Mouse (Mus musculus) brain, adult 10 weeks (tissue): ENCODE measurements around the gene Krt5. TPM values are rescaled to one million over a fixed set of nuclear protein-coding genes. Genes with fewer than 3 reads are reported as not detected.

Source experiments
- polyA plus RNA-seq: library from polyadenylated mRNA; stranded (reverse); fragments of 350-450 nt; fragmentation: Illumina TruSeq; extraction: RNeasy Lipid Tissue Mini Kit (QIAGEN cat#74804); gene quantifications from one replicate; pipeline ENCODE4 v1.2.3, GENCODE M21; 2015; ENCODE audit warnings: low read depth, low replicate concordance

Krt5 gene
- not detected for polyA plus RNA-seq

DNA sequence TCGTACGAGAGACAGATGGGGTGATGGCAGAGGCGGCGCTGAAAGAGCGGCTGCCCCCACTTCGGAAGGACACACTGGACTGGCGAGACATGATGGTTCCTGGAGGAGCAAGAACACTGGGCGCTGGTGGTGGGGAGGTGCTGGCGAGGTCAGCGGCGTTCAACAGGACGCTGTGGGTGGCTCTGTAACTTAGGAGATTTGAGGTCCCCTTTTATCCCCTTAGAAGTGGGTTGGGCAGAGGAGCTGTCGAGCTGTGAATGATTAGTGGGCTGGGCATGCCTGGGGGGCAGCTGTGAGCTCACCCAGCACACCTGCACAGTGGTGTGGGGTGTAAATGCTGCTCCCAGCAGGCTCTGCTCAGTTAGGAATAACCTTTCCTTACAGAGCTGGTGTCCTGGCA lies at the start of gene Krt5:
Gene Krt5, minus strand, starts transcription at position 179 of the 400 bp plus-strand sequence.

DNA sequence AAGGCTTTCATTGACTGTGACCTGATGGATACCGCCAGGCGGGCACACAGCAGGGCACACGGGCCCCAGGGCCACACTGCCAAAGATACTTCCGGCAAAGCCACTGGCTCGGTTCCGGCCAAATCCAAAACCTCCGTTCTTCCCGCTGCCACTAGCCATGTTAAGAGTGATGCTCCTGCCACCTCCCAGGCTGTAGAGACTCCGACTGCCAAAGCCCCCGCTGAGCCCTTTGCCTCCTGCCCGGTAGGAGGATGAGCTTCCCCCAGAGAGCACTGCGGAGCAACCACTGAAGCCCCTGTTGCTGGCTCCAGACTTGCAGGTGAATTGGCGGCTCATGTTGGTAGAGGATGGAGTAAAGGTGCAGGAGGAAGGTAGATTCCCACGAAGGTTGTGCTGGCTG lies 30.0 kb upstream of the Krt5 start, which contains the start of gene Krt71:
Gene Krt71, minus strand, starts transcription at position 399 of the 400 bp plus-strand sequence.

DNA sequence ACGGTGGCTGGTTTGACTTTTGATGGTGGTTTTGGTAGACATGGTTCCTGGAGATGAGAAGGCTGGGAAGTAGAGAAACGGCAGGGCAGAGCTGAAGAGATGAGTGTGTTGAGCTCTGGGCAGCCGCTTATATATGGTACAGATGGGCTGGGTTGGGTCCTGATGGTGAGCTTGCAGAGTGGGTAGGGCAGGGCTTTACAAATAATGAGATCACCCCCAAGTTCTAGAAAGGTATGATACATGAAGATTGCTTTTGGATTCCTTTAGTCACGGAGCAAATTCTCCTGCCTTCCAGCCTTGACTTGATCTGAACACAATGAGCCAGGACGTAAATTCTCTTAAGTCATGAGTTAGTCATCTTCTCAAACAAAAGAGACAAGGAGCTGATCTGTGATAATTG lies 18.5 kb downstream of the Krt5 start, which contains the start of gene Krt6a:
Gene Krt6a, minus strand, starts transcription at position 101 of the 400 bp plus-strand sequence.

DNA sequence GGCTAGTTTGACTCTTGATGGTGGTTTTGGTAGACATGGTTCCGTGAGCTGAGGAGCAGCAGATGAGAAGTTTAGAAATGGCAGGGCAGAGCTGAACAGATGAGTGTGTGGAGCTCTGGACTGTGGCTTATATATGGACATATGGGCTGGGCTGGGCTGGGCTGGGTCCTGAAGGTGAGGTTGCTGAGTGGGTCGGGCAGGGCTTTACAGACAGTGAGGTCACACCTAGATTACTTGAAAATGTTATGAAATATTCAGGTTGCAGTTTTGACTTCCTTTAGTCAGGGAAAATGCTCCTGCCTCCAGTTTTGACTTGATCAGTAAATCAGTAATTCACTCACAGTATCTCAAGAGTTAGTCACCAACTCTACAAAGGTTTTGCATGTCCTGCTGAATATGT lies 32.5 kb downstream of the Krt5 start, which contains the start of gene Krt6b:
Gene Krt6b, minus strand, starts transcription at position 101 of the 400 bp plus-strand sequence.

Other genes with a start within 250 kb of the Krt5 start
- gene Krt81, start 249.1 kb downstream of the Krt5 start, polyA plus RNA-seq: not detected
- gene Krt86, start 239.4 kb downstream of the Krt5 start, polyA plus RNA-seq: not detected
- gene Krt83, start 221.4 kb downstream of the Krt5 start, polyA plus RNA-seq: not detected
- gene Gm49425, start 195.6 kb downstream of the Krt5 start, polyA plus RNA-seq: not detected
- gene Krt84, start 180.1 kb downstream of the Krt5 start, polyA plus RNA-seq: not detected
- gene Krt82, start 162.2 kb downstream of the Krt5 start, polyA plus RNA-seq: not detected
- not detected for gene Krt90, start 149.9 kb downstream of the Krt5 start, polyA plus RNA-seq
- not detected for gene Krt75, start 139.0 kb downstream of the Krt5 start, polyA plus RNA-seq
- not detected for gene Gm5414, start 84.7 kb downstream of the Krt5 start, polyA plus RNA-seq
- gene Gm5478, start 65.5 kb downstream of the Krt5 start, polyA plus RNA-seq: not detected
- not detected for gene Krt6b, start 32.6 kb downstream of the Krt5 start, polyA plus RNA-seq
- not detected for gene Krt6a, start 18.6 kb downstream of the Krt5 start, polyA plus RNA-seq
- gene Krt71, start 30.2 kb upstream of the Krt5 start, polyA plus RNA-seq: not detected
- not detected for gene Krt72, start 73.6 kb upstream of the Krt5 start, polyA plus RNA-seq
- gene Krt73, start 89.4 kb upstream of the Krt5 start, polyA plus RNA-seq: 0.88 TPM
- gene Krt2, start 105.3 kb upstream of the Krt5 start, polyA plus RNA-seq: 0.65 TPM
- 5.6 TPM for gene Krt1, start 137.9 kb upstream of the Krt5 start, polyA plus RNA-seq
- 6.7 TPM for gene Krt77, start 156.8 kb upstream of the Krt5 start, polyA plus RNA-seq
- gene Krt76, start 180.0 kb upstream of the Krt5 start, polyA plus RNA-seq: not detected
- not detected for gene Krt4, start 211.8 kb upstream of the Krt5 start, polyA plus RNA-seq
- gene Krt79, start 227.4 kb upstream of the Krt5 start, polyA plus RNA-seq: not detected
- gene Krt78, start 241.4 kb upstream of the Krt5 start, polyA plus RNA-seq: not detected